Mouse (Mus musculus): ENCODE results near the gene Gm21905. TPM values are rescaled to one million over a fixed set of nuclear protein-coding genes. Genes with fewer than 3 reads are reported as not detected.
A peak's percentile ranks its signal among the peaks of the same experiment; 100 is the strongest.

The Gm21905 gene
- not detected in 2 replicates for polyA plus RNA-seq (2014; fragmentation: Nextera tagmentation; extraction: Ambion mirVana)

GRCm38 (mm10) chr5:67946321-67946720, at the start of gene Gm21905:
Gm21905 (minus strand) TSS chr5:67946421.
- H3K9ac ChIP-seq (ENCODE audit: low read depth, low read length) = no peak within 1 kb of the TSS
- 80% methylated on average over 5 of the region's 5 CpGs for WGBS
- ATAC-seq (ENCODE audit: low read depth) = no peak
- no peaks in the 10 kb centered on the region for H3K9me3 ChIP-seq (ENCODE audit: control insufficient read depth, low read length)
- no peak for DNase-seq (ENCODE audit: low spot score)
- no peaks in the 10 kb centered on the region for H3K36me3 ChIP-seq (ENCODE audit: control insufficient read depth, insufficient read depth, low read length)
- no peak within 1 kb of the TSS for H3K4me3 ChIP-seq (ENCODE audit: low read depth, low read length)
- no peaks in the 10 kb centered on the region for H3K4me1 ChIP-seq (ENCODE audit: control insufficient read depth, insufficient read depth, low read length)
- no peaks in the 10 kb centered on the region for H3K27me3 ChIP-seq (replicated peaks; ENCODE audit: control insufficient read depth, insufficient read depth, low read length)
- H3K4me2 ChIP-seq (ENCODE audit: low read depth, low read length) = no peak within 1 kb of the TSS
- no peak within 1 kb of the TSS for H3K27ac ChIP-seq (replicated peaks; ENCODE audit: low read depth, low read length)

- Histone ChIP-seq H3K4me2 (ENCODE audit: low read depth, low read length) (no peak overlapping the region), H3K4me3 (ENCODE audit: low read depth, low read length) (no peak overlapping the region), H3K36me3 (ENCODE audit: control insufficient read depth, insufficient read depth, low read length) (no peaks in the 10 kb centered on the region), H3K27me3 (replicated peaks; ENCODE audit: control insufficient read depth, insufficient read depth, low read length) (no peaks in the 10 kb centered on the region), H3K9me3 (ENCODE audit: control insufficient read depth, low read length) (no peaks in the 10 kb centered on the region), H3K27ac (replicated peaks; ENCODE audit: low read depth, low read length) (no peak overlapping the region), H3K4me1 (ENCODE audit: control insufficient read depth, insufficient read depth, low read length) (no peaks in the 10 kb centered on the region), H3K9ac (ENCODE audit: low read depth, low read length) (no peak overlapping the region)
- peak; percentile 13 for DNase-seq (ENCODE audit: low spot score)
- no peak for ATAC-seq (ENCODE audit: low read depth)
These were observed 44.2 kb upstream of the Gm21905 start for GRCm38 (mm10) chr5:67990426-67990825.

GRCm38 (mm10) chr5:67981946-67982526, 35.8 kb upstream of the Gm21905 start:
- no peak for DNase-seq (ENCODE audit: low spot score)
- WGBS = 54% methylated on average over 3 of the region's 3 CpGs
- H3K9ac ChIP-seq (ENCODE audit: low read depth, low read length) = no peak overlapping the region
- H3K36me3 ChIP-seq (ENCODE audit: control insufficient read depth, insufficient read depth, low read length) = no peaks in the 10 kb centered on the region
- H3K4me1 ChIP-seq (ENCODE audit: control insufficient read depth, insufficient read depth, low read length) = no peaks in the 10 kb centered on the region
- no peak for ATAC-seq (ENCODE audit: low read depth)
- H3K9me3 ChIP-seq (ENCODE audit: control insufficient read depth, low read length) = no peaks in the 10 kb centered on the region
- no peak overlapping the region for H3K27ac ChIP-seq (replicated peaks; ENCODE audit: low read depth, low read length)
- H3K27me3 ChIP-seq (replicated peaks; ENCODE audit: control insufficient read depth, insufficient read depth, low read length) = no peaks in the 10 kb centered on the region
- H3K4me2 ChIP-seq (ENCODE audit: low read depth, low read length) = no peak overlapping the region
- no peak overlapping the region for H3K4me3 ChIP-seq (ENCODE audit: low read depth, low read length)

- Histone ChIP-seq H3K4me3 (ENCODE audit: low read depth, low read length) (no peak overlapping the region), H3K4me1 (ENCODE audit: control insufficient read depth, insufficient read depth, low read length) (no peaks in the 10 kb centered on the region), H3K27ac (replicated peaks; ENCODE audit: low read depth, low read length) (no peak overlapping the region), H3K9ac (ENCODE audit: low read depth, low read length) (no peak overlapping the region), H3K36me3 (ENCODE audit: control insufficient read depth, insufficient read depth, low read length) (no peaks in the 10 kb centered on the region), H3K9me3 (ENCODE audit: control insufficient read depth, low read length) (no peaks in the 10 kb centered on the region), H3K27me3 (replicated peaks; ENCODE audit: control insufficient read depth, insufficient read depth, low read length) (no peaks in the 10 kb centered on the region), H3K4me2 (ENCODE audit: low read depth, low read length) (no peak overlapping the region)
- no peak for DNase-seq (ENCODE audit: low spot score)
- ATAC-seq (ENCODE audit: low read depth) = no peak
- 81% methylated on average over 7 of the region's 7 CpGs for WGBS
These were observed 23.3 kb upstream of the Gm21905 start for GRCm38 (mm10) chr5:67969536-67969935.

- Histone ChIP-seq H3K4me2 (ENCODE audit: low read depth, low read length) (no peak overlapping the region), H3K9ac (ENCODE audit: low read depth, low read length) (no peak overlapping the region), H3K4me1 (ENCODE audit: control insufficient read depth, insufficient read depth, low read length) (no peaks in the 10 kb centered on the region), H3K27ac (replicated peaks; ENCODE audit: low read depth, low read length) (no peak overlapping the region), H3K4me3 (ENCODE audit: low read depth, low read length) (no peak overlapping the region), H3K36me3 (ENCODE audit: control insufficient read depth, insufficient read depth, low read length) (no peaks in the 10 kb centered on the region), H3K9me3 (ENCODE audit: control insufficient read depth, low read length) (no peaks in the 10 kb centered on the region), H3K27me3 (replicated peaks; ENCODE audit: control insufficient read depth, insufficient read depth, low read length) (no peaks in the 10 kb centered on the region)
- 78% methylated on average over 7 of the region's 7 CpGs for WGBS
- DNase-seq (ENCODE audit: low spot score) (no peak), ATAC-seq (ENCODE audit: low read depth) (no peak)
These were observed 15.7 kb upstream of the Gm21905 start for GRCm38 (mm10) chr5:67961708-67962629.

- Histone ChIP-seq H3K9ac (ENCODE audit: low read depth, low read length) (no peak overlapping the region), H3K4me2 (ENCODE audit: low read depth, low read length) (no peak overlapping the region), H3K27me3 (replicated peaks; ENCODE audit: control insufficient read depth, insufficient read depth, low read length) (no peaks in the 10 kb centered on the region), H3K9me3 (ENCODE audit: control insufficient read depth, low read length) (no peaks in the 10 kb centered on the region), H3K36me3 (ENCODE audit: control insufficient read depth, insufficient read depth, low read length) (no peaks in the 10 kb centered on the region), H3K27ac (replicated peaks; ENCODE audit: low read depth, low read length) (no peak overlapping the region), H3K4me1 (ENCODE audit: control insufficient read depth, insufficient read depth, low read length) (no peaks in the 10 kb centered on the region), H3K4me3 (ENCODE audit: low read depth, low read length) (no peak overlapping the region)
- DNase-seq (ENCODE audit: low spot score) = no peak
- no peak for ATAC-seq (ENCODE audit: low read depth)
- 79% methylated on average over 7 of the region's 7 CpGs for WGBS
These were observed 9.3 kb upstream of the Gm21905 start for GRCm38 (mm10) chr5:67955486-67955885.

- ATAC-seq (ENCODE audit: low read depth) (no peak), DNase-seq (ENCODE audit: low spot score) (no peak)
- Histone ChIP-seq H3K4me3 (ENCODE audit: low read depth, low read length) (no peak overlapping the region), H3K4me1 (ENCODE audit: control insufficient read depth, insufficient read depth, low read length) (no peaks in the 10 kb centered on the region), H3K27ac (replicated peaks; ENCODE audit: low read depth, low read length) (no peak overlapping the region), H3K9ac (ENCODE audit: low read depth, low read length) (no peak overlapping the region), H3K9me3 (ENCODE audit: control insufficient read depth, low read length) (no peaks in the 10 kb centered on the region), H3K36me3 (ENCODE audit: control insufficient read depth, insufficient read depth, low read length) (no peaks in the 10 kb centered on the region), H3K27me3 (replicated peaks; ENCODE audit: control insufficient read depth, insufficient read depth, low read length) (no peaks in the 10 kb centered on the region), H3K4me2 (ENCODE audit: low read depth, low read length) (no peak overlapping the region)
- 57% methylated on average over 4 of the region's 4 CpGs for WGBS
These were observed 7.9 kb upstream of the Gm21905 start for GRCm38 (mm10) chr5:67954097-67954496.

GRCm38 (mm10) chr5:67948074-67948473, 1.9 kb upstream of the Gm21905 start:
- H3K4me2 ChIP-seq (ENCODE audit: low read depth, low read length) = no peak overlapping the region
- no peak for ATAC-seq (ENCODE audit: low read depth)
- DNase-seq (ENCODE audit: low spot score) = no peak
- H3K36me3 ChIP-seq (ENCODE audit: control insufficient read depth, insufficient read depth, low read length) = no peaks in the 10 kb centered on the region
- no peak overlapping the region for H3K4me3 ChIP-seq (ENCODE audit: low read depth, low read length)
- no peaks in the 10 kb centered on the region for H3K9me3 ChIP-seq (ENCODE audit: control insufficient read depth, low read length)
- H3K27me3 ChIP-seq (replicated peaks; ENCODE audit: control insufficient read depth, insufficient read depth, low read length) = no peaks in the 10 kb centered on the region
- 92% methylated on average over 5 of the region's 5 CpGs for WGBS
- H3K27ac ChIP-seq (replicated peaks; ENCODE audit: low read depth, low read length) = no peak overlapping the region
- no peaks in the 10 kb centered on the region for H3K4me1 ChIP-seq (ENCODE audit: control insufficient read depth, insufficient read depth, low read length)
- H3K9ac ChIP-seq (ENCODE audit: low read depth, low read length) = no peak overlapping the region

- Histone ChIP-seq H3K4me3 (ENCODE audit: low read depth, low read length) (no peak overlapping the region), H3K27ac (replicated peaks; ENCODE audit: low read depth, low read length) (no peak overlapping the region), H3K27me3 (replicated peaks; ENCODE audit: control insufficient read depth, insufficient read depth, low read length) (no peaks in the 10 kb centered on the region), H3K4me1 (ENCODE audit: control insufficient read depth, insufficient read depth, low read length) (no peaks in the 10 kb centered on the region), H3K9ac (ENCODE audit: low read depth, low read length) (no peak overlapping the region), H3K9me3 (ENCODE audit: control insufficient read depth, low read length) (no peaks in the 10 kb centered on the region), H3K36me3 (ENCODE audit: control insufficient read depth, insufficient read depth, low read length) (no peaks in the 10 kb centered on the region), H3K4me2 (ENCODE audit: low read depth, low read length) (no peak overlapping the region)
- no peak for ATAC-seq (ENCODE audit: low read depth)
- DNase-seq (ENCODE audit: low spot score) = peak; percentile 11
These were observed 785 bp upstream of the Gm21905 start for GRCm38 (mm10) chr5:67947006-67947405.

All from embryonic facial prominence, embryonic 14.5 days (tissue).